Mouse (Mus musculus): Measurements from ENCODE around the gene Mkrn2. TPM values are rescaled to one million over a fixed set of nuclear protein-coding genes. Genes with fewer than 3 reads are reported as not detected.
"Not testable (repeated sequence)": the region's sequence is repeated elsewhere in the genome, so short reads cannot be mapped to it uniquely, and the experiment has no call there.

The Mkrn2 gene
- total RNA-seq, 2 experiments from 2014 or later: 17.5 to 18.8 TPM

DNA sequence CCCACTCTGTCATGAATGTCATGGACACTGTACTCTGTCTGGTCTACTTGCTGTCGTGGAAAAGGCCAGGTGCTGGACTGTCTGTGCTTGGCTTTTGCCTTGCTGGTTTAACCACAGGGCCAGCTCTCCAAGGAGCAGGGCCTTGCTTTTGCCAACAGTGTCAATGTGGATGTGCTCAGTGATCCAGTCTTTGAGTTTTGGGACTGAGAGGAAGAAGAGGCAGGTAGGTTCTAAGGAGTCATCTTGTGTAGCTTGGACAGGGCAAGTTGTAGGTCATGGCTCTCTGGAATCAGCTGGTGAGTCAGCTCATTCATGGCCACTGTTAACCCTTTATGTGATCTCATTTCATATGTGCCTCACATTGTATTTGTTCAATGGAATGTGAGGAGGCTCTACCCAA is 4.8 kb downstream of the Mkrn2 start:
- ATAC-seq (replicated peaks; ENCODE audit: poor library complexity, severe bottlenecking): no peak

DNA sequence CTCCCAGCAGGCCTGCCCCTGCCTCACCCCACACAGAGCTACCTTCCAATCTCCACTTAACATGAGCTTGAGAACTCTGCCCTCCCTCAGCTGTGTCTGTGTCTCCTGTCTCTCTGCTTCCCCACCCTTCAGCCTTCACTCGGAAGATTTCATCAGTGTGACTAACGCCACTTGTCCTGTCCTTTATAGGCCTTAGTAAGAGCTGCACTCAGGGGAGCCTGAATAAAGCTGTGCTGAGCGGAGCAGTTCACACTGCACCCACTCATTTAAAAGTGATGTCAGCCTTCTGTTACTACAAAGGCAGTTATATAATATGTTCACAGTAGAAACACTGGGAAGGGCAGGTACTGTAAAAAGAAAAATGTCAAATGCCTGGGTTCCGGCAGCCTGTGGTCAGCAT is 5.7 kb downstream of the Mkrn2 start:
- no peak for ATAC-seq (replicated peaks; ENCODE audit: poor library complexity, severe bottlenecking)

DNA sequence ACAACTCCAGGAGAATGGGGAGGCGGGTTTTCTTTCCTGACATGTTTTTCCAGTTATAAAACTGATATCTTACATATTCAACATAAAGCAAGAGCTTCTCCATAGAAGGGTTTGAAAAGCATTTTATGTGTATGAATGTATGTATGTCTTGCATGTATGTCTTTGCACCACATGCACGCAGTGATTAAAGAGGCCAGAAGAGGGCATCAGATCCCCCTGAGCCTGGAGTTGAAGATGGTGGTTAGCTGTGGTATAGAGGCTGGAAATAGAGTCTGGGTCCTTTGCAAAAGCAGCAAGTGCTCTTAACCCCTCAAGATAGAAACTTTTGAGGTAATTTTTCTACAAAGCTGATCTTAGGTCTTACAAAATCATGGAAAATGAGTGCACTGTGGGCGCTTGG is 7.4 kb downstream of the Mkrn2 start:
- peak; percentile 74 for ATAC-seq (replicated peaks; ENCODE audit: poor library complexity, severe bottlenecking)

DNA sequence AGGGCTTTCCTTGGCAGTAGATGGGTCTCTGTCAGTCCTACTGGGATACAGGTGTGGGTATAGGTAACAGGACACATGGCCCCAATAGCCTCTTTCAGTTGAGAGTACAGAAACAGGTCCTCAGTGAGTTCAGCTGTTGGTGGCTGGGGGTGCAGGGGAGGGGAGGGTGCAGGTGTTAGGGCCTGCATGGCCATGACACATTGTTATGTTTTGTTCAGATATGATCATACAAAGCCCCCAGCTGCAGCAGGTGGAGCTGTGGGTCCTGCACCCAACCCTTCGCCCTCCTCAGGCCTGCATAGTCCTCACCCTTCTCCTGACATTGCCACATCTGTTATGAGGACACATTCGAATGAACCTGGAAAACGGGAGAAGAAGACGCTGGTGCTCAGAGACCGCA is 8.6 kb downstream of the Mkrn2 start:
- ATAC-seq (replicated peaks; ENCODE audit: poor library complexity, severe bottlenecking): no peak

DNA sequence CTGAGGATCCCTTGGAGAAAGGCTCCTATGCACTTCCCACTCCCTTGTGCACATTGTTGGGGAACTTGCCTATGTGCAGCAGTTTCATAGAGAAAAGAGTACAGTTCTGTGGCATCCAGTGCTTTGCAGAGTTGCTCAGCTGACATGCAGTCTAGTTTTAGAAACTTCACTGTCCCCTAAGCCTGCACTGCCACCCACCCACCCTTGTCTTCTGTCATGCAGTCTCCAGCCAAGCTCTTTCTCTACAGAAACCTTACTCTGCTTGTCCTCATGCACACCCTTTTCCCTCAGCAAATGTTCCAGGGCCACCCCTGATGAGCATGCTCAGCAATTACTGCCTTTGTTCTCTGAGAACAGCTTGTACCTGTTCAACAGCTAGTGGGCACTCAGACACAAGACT is 12.1 kb downstream of the Mkrn2 start:
- ATAC-seq (replicated peaks; ENCODE audit: poor library complexity, severe bottlenecking): no peak

DNA sequence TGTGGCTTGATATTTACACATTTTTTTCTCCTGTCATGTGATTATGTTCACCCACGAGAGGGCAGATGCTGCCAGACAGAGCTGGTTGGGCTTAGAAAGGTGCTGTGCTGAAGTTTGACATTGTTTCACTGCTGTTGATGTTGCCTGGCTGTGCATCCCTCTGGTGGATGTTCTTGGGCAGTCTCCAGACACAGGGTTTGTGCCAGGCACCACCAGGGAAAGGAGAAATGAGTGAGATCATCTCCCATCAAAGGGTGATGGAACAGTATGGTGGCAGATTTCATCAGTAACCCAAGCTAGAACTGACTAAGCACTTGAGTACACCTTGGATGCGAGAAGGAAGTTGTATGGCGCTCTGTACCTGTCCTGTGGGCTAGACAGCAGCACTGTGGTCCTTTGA is 14.3 kb downstream of the Mkrn2 start:
- ATAC-seq (replicated peaks; ENCODE audit: poor library complexity, severe bottlenecking): no peak

DNA sequence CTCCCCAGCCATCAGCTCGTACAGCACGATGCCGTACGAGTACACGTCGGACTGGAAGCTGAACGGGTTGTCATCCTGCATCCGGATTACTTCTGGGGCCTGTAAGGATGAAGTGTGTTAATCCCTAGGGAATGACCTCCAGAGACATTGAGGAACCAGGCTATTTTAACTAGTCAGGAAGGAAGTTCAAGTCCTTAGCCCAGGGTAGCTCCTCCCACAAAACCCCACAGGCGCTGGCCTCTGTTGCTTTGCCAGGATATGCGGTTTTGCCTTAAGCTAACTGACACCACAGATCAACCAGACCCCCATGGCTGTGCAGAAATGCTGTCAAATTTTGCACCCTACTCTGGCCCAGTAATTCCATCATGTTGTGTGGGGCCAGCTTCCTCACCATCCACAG is 18.1 kb downstream of the Mkrn2 start:
- peak; percentile 83 for ATAC-seq (replicated peaks; ENCODE audit: poor library complexity, severe bottlenecking)

DNA sequence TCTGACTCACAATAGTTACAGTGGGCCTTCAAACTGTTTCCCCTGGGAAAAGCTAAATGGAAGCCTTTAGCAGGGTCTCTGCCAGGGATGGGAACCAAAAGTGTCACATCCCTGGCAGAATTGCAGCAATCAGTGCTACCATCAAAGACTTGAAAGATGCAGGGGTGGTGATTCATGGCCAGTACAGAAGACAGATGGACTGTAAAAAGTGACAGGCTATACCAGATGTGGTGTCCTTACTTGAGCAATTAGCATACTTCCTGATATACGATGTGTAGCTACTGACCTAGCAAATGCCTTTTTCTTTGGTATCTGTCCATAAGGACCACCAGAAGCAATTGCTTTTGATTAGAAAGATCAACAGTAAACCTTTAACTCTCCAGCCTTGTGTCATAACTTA is 19.2 kb downstream of the Mkrn2 start:
- no peak for ATAC-seq (replicated peaks; ENCODE audit: poor library complexity, severe bottlenecking)

DNA sequence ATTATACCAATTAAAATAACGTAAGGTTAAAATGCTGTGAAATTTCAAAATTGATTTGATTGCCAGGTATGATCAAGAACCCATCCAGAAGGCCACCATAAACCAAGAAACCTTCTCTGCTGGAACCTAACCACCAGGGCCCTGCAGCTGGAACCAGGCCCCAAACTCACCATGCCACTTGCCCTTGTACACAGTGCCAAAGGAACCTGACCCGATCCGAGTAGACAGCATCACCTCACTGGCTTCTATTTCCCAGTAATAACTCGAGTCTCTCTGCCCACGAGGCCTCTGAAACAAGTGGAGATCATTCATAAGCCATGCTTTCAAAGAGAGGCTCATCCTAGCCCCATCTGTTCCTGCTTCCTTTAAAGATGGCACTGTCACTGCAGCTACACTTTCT is 24.4 kb downstream of the Mkrn2 start:
- no peak for ATAC-seq (replicated peaks; ENCODE audit: poor library complexity, severe bottlenecking)

DNA sequence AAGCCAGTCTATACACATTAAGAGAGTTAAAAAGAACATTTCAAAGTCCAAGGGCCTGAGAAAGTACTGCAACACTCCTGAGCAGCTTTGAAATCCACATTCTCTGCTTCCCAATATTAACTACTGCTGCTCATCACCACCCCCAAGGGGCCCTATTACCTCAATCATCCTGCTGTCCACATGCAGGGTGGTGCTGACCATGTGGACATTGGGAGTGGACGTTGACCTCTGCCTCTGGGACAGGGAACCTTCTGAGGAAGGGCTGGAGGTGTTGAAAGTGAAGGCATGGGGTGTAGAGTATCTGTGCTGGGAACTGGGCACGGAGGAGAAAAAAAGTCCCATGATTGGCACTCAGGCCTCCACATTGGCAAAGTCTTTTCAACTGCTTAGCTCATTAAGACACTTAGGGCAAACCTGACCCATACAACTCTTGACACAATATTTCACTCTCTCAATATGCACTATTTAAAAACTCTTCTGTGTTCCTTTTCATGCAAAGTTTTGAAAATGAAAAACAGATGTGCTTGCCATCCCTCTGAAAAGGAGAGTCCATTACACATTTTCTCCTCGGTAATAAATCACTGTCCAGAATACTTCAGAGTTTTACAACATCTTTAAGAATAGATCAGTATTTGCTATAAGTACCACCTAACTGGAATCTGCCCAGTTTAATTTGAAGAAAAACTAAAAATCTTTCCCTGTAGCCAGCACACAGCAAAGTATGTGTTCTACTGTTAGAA is 29.5 kb downstream of the Mkrn2 start:
- ATAC-seq (replicated peaks; ENCODE audit: poor library complexity, severe bottlenecking): no peak

DNA sequence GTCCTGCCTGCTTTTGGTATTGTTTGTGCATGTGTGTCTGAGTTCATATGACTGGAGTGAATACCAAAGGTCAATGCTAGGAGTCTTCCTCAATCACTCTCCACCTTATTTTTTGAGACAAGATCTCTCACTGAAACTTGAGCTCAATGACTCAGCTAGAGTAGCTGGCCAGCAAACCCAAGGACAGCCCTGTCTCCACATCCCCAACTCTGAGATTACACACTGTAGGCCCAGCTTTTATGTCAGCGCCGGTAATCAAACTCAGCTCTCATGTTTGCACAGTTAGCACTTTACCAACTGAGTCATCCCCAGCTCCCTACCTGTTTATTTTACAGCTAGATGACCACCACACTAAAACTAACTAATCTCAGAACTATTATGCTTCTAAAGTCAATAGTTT is 32.3 kb downstream of the Mkrn2 start:
- no peak for ATAC-seq (replicated peaks; ENCODE audit: poor library complexity, severe bottlenecking)

DNA sequence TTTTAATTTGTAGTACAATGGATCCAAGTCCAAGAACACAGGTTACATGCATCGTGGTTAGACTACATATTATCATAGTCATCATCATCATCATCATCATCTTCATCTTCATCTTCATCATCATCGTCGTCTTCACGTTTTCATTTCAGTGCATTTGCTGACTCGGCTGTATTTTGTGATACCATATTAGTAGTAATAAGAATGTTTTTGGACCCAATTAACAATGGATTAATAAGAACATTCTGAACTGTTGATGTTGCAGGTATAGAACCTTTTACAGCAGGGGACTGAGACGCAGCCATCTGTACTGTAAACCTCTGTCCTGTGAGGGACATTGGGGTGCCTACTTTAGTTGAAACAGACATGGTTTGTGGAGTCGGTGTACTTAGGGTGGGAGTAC is 36.5 kb downstream of the Mkrn2 start:
- not testable (repeated sequence) for ATAC-seq (replicated peaks; ENCODE audit: poor library complexity, severe bottlenecking)

DNA sequence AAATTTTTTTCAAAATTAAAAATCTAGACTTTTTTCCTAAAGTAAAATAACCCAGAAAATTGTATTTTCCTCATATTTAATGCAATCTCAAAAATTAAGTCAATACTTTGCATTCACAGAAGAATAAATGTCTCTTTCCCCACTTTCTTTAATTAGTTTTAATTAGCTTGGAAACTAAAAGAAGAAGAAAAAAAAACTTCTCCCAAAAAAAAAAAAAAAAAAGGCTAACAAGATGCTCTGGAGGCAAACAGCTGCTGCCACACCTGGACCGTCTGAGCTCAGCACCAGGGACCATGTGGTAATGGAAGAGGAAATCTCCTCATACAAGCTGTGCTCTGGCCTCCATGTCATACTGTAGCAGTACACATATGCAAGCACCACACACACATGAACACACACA is 41.6 kb downstream of the Mkrn2 start:
- no peak for ATAC-seq (replicated peaks; ENCODE audit: poor library complexity, severe bottlenecking)

DNA sequence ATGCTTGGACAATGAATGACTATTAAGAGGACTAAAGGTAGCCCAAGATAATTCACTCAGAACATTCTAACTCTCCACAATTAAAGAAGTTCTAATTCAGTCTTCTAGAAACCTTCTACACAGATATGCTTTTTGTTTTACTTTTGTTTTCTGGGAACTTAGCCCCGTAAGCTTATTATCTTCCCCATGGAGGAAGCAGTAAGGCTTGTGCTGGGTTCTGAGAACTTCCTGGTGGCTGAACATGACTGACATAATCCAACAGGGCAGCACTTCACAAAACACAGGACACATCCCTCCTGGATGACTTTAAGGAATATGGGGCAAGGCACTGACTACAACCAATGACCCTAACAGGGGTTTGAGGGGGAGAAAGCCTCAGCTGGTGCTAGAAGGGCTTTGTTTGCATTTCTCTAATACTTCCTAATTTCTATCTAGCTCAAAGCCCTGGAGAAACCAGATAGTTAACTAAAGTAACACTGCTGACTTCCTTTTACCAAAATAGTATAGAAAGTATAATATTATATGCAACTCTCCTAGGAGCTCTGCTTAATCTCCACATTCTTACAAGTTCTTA is 48.2 kb downstream of the Mkrn2 start:
- ATAC-seq (replicated peaks; ENCODE audit: poor library complexity, severe bottlenecking): peak; percentile 53

DNA sequence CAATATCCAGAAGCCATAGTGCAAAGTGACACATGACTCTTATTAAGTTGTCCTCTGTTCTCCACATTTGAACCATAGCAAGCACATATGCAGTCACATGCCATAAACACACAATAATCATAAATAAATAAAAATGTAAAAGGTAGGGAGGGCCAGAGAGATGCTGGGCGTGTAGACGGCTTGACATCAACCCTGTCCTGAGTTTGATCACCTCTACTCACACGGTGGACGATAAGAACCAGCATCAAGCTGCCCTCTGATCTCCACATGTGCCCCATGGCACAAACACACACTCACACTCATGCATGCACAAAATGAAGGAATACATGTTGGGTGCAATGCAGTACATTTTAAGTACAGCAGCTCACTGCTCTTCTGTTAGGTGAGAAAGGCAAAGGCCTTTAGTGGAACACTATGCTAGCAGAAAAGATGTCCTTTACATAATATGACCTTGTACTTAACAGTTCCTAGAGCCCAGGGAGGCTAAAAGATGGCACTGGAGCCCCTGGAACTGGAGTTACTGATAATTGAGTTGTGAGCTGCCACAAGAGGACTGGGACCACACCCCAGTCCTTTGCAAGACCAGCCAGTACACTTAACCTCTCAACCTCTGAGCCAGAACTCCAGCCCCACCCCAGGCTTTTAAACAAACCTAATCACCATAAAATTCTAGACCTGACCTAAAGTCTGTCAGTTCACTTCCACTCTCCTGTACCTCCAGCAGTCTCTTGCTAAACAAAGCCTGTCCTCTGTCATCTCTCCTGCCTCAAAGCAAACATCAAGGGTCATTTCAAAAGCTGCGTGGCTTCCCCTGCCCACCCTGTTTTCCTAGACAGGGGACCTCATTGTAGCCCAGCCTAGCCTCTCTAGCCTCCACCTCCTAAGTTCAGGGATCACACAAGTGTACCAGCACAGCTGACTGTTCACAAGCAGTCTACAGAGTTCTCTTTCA is 49.0 kb downstream of the Mkrn2 start:
- ATAC-seq (replicated peaks; ENCODE audit: poor library complexity, severe bottlenecking): no peak

DNA sequence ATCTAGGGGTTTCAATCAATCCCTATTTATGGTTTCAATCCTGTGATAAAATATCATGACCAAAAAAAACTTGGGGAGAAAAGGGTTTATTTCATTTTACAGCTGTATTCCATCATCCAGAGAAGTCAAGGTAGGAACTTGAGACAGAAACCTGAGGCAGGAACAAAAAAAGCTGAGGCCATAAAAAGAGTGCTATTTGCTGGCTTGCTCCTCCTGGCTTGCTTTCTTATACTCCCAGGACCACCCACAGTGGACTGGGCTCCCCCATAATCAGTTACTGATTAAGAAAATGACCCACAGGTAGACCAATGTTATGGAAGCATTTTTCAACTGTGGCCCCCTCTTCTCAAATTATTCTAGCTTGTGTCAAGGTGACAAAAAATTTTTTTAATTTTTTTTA is 50.0 kb downstream of the Mkrn2 start:
- ATAC-seq (replicated peaks; ENCODE audit: poor library complexity, severe bottlenecking): no peak

DNA sequence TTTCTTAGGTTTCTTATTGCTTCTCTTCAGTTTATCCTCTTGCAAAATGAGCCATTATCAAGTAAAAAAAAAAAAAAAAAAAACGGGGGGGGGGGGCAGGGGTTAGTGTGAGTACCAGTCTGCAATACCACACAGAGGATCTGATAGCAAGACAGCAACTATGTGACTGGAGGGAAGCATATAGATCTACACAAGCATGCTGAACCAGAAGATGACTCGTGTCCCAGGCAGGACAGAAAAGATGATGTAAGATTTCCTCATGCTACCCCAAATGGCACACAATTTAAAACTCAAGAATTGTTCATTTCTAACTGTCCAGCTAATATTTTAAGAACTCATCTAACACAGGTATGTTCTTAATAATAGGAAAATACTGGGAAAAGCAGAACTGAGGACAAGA is 52.2 kb downstream of the Mkrn2 start:
- peak; percentile 64 for ATAC-seq (replicated peaks; ENCODE audit: poor library complexity, severe bottlenecking)

DNA sequence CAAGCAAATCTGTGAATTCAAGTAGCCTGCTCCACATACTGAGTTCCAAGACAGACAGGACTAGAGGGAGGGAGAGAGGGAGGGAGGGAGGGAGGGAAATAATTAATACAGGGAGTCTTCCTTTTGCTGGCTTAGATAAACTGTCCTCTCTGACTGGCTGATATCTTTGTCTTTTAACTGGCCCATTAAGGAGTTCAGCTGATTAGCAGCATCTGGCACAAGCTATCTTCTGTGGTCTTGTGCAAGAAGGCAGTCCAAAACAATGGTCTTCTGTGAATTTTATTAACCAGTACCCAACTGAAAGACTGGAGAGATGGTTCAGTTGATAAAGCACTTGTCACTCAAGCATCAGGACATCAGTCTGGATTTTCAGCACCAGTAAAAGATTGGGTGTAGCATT is 57.1 kb downstream of the Mkrn2 start:
- ATAC-seq (replicated peaks; ENCODE audit: poor library complexity, severe bottlenecking): no peak

DNA sequence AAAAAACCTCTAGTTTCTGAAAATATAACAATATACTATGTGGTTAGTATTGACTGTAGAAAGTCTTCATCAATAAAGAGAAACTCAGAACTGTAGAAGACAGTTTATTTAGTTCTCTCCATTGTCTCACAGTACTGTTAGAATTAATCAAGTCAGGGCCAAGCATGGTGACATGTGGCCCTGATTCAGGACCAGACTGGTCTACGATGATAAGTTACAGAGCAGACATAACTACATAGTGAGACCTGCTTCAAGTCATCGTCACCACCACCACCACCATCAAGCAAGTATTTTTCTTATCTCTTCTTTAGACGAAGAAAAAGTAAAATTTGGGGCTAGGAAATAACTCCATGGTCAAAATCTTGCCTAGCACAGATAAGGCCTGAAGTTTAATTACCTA is 62.6 kb downstream of the Mkrn2 start:
- ATAC-seq (replicated peaks; ENCODE audit: poor library complexity, severe bottlenecking): no peak

DNA sequence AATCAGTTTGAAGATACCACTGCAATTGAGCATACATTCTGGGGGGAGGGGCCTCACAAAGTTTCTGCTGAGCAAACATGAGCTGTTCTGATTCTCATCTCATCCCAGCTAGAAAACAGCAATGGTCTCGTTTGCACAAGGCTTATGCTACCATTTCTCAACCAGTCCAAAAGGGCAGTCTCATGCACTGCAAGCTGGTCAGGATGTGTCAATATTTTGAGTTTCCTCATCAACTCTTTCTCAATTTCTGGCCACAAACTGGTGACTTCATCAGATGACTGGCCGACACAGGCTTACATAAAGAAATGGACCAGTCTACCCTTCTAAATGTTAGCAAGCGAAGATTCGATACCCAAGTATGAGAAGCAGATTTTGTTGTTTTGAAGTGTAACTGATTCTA is 64.9 kb downstream of the Mkrn2 start:
- ATAC-seq (replicated peaks; ENCODE audit: poor library complexity, severe bottlenecking): peak; percentile 92

All from granulocyte monocyte progenitor cell, adult 5-6 weeks (primary cell).